Mouse (Mus musculus): ENCODE results near the gene Trrap.

The Trrap gene

DNA sequence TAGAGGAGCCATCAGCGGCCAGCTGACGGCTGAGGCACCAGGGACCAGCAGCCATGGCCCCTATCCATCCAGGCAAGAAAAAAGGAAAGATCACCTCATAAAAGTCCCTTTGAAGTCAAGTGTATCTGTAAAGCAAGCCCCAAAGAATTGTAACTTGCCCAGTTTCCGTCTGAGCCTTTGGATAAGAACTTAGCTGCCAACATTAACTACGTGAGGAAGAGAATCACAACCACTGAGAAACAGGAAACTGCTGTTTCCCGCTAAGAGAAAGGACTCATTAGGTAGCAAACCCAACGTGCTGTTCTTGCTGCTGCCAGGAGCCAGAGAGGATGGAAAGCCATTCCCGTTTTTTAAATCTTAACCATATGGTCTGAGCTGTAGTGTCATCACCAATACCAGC, 103.2 kb downstream of the Trrap start:
- DNase-seq (ENCODE audit: extremely low read depth, low read depth, low spot score): no peak

- no peak for DNase-seq (ENCODE audit: extremely low read depth, low read depth, low spot score)
Measured at GRCm38 (mm10) chr5:144871775-144872174, 104.2 kb downstream of the Trrap start.

DNA sequence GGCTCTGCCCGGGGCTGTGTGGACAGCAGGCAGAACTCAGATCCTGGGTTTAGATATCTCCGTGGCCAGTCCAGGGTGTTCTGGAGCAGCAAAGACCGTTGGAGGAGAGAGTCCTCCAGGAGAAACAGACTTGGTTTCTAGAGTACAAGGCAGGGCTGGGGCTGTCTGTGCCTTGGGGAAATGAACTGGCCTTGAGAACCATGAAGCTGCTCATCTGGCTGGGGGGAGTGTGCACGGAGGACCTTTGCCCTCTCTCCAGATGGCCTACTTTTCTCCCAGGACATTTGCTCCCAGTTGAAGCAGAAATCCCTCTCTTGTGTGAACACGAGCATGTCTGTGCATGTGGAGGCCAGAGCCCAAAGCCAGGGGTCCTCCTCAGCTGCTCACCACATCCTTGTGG, 104.8 kb downstream of the Trrap start:
- DNase-seq (ENCODE audit: extremely low read depth, low read depth, low spot score): no peak

DNA sequence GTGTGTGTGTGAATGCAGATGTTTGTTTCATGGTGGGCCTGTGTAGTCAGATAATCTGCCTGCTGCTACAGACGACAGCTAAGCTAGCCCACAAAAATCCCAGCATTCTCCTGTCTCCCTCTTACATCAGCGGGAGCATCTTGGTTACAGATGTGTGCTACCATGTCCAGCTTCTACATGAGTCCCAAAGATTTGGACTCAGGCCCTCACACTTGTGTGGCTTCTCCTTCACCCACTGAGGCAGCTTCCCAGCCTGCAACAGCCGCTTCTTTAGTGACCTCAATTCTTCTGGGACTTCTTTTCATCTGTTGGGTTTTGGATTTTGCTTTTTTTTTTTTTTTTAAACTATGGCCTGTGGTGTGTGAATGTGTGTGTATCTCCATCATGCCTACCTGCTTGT, 105.3 kb downstream of the Trrap start:
- DNase-seq (ENCODE audit: extremely low read depth, low read depth, low spot score): no peak

- DNase-seq (ENCODE audit: extremely low read depth, low read depth, low spot score): no peak
Measured at GRCm38 (mm10) chr5:144875227-144875626, 107.7 kb downstream of the Trrap start.

GRCm38 (mm10) chr5:144875892-144876291, 108.4 kb downstream of the Trrap start:
- DNase-seq (ENCODE audit: extremely low read depth, low read depth, low spot score): no peak

DNA sequence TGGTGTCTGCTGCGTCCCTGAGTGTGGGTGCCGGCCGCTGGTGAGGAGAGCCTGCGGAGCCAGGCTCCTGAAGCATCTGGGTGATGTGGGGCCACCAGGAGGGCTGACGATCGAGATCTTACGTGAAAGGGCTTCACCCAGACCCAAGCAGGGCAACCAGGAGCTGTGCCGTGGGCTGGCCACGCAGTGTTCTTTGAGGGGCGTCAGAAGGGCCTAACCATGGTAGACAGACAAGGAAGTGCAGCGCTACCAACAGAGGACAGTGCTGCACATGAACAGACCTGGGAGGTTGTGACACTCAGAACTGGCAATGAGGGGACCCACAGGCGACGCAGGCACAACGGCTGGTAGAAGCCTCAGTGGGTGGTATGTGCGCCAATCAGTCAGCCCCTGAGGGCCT, 109.5 kb downstream of the Trrap start:
- DNase-seq (ENCODE audit: extremely low read depth, low read depth, low spot score): no peak

GRCm38 (mm10) chr5:144881670-144882399, 114.3 kb downstream of the Trrap start:
- DNase-seq (ENCODE audit: extremely low read depth, low read depth, low spot score): no peak

GRCm38 (mm10) chr5:144884629-144885217, 117.2 kb downstream of the Trrap start:
- DNase-seq (ENCODE audit: extremely low read depth, low read depth, low spot score): no peak

GRCm38 (mm10) chr5:144885968-144886650, 118.6 kb downstream of the Trrap start:
- DNase-seq (ENCODE audit: extremely low read depth, low read depth, low spot score): no peak

- no peak for DNase-seq (ENCODE audit: extremely low read depth, low read depth, low spot score)
Measured at GRCm38 (mm10) chr5:144891276-144891675, 123.7 kb downstream of the Trrap start.

DNA sequence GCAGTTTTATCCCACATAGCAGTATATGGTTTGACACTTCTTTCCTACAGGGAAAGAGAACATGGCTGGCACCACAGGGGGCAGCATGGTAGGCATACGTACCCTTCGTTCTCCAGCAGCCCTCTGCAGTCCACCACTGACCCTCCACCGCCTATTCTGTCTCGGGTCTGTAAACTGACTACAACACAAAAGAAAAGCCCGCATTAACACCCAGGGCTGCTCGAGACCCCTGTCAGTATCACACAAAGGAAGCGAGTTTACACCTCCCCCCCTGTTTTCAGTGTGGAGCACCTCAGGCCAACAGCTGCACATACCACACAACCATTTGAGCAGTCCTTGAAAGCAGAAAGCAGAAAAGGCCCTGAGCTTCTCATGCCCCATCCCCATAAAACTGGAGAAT, 130.3 kb downstream of the Trrap start:
- DNase-seq (ENCODE audit: extremely low read depth, low read depth, low spot score): no peak

DNA sequence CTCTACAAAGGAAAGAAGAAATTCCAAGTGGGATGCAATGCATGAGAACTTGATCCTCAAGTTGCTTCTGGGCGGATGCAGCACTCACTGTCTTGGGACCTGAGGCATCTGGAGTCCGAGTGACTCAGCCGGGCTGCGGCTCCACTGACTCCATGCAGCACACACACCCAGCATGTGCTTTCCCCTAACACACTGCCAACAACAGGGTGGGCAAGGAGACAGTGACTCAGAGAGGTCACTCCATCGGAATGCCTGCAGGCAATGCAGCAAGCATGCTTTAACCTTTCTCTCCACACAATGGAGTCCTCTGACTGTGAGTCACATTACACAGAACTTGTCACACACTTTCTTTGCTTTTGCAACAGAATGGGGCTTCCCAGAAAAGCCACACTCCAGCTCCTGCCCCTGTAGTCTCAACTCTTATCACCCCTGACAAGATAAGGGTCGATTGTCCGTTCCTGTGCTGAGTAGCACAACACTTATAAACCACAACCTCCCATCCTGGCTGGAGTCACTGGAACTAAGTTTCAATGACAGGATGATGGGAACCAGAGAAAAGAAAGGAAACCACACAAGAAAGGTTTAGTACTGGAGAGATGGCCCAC, 131.0 kb downstream of the Trrap start:
- DNase-seq (ENCODE audit: extremely low read depth, low read depth, low spot score): no peak

DNA sequence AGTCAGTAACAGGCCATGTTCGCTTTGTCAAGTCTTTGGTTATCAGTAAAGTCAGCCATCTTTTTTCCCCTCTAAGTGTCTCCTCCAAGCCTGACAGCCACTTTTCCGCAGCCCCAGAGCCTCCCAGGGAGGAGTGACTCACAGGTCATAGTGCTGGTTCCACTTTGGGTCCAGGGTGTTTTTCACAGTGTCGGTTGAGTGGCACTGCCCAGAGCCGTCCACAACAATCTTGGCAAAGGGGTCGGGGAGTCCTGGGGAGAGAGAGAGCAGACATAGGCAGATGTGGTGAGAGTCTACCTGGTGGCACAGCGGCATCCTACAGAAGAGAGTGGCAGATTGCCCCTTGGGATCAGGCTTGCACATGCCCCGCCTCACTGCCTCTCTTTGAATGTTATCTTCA, 133.5 kb downstream of the Trrap start:
- no peak for DNase-seq (ENCODE audit: extremely low read depth, low read depth, low spot score)

- no peak for DNase-seq (ENCODE audit: extremely low read depth, low read depth, low spot score)
Measured at GRCm38 (mm10) chr5:144901791-144902190, 134.3 kb downstream of the Trrap start.

- no peak for DNase-seq (ENCODE audit: extremely low read depth, low read depth, low spot score)
Measured at GRCm38 (mm10) chr5:144904356-144905134, 137.0 kb downstream of the Trrap start.

DNA sequence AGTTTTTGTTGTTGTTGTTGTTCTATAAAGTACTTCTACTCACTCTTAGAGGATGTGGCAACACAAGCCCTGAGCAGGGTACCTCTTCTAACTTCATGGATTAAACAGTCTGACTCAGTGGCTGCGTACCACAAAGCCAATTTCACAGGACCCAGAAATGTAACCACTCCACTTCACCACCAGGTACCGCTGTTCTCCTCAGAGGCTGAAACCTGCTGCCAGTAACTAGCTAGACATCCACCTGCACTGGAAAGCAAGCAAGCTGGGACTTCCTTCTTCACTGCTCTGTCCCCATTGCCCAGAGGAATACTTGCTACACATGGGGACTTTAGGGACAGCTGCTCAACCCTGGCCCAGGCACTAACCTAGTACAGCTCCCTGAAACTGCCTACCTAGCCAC, 140.1 kb downstream of the Trrap start:
- DNase-seq (ENCODE audit: extremely low read depth, low read depth, low spot score): no peak

All from fat pad, adult 2 months (tissue).